Mouse (Mus musculus) liver, embryonic 14.5 days (tissue): ENCODE measurements around the gene Poll.

Source experiments
- CTCF ChIP-seq: IDR thresholded peaks from 2 replicates; pipeline ENCODE4 v1.5.1; 2016; ENCODE audit warnings: antibody characterized with exemption, low read depth, control low read depth
- EP300 ChIP-seq: IDR thresholded peaks from 2 replicates; pipeline ENCODE4 v1.6.1; 2016; ENCODE audit warnings: antibody characterized with exemption, low read depth

DNA sequence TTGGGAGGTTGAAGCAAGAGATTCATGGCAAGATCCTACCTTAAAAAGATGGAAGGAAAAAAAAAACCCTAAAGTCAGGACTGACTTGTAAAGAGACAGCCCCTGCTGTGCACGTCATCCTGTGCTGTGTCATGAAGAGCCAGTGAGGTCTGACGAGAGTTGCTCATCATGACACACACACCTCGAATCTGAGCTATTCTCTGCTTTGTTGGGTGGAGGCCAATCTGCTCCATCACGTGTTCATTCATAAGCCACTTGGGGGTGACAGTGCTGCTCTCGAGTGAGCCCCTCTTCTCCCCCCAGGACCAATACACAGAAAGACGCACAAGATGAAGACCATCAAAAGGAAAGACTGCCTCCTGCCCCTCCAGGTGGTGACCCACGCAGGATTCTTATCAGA, 26.7 kb downstream of the Poll start:
- TF ChIP-seq EP300 = no peak
- TF ChIP-seq CTCF = no peak
